Mouse (Mus musculus): ENCODE results near the gene Ankfn1.

DNA sequence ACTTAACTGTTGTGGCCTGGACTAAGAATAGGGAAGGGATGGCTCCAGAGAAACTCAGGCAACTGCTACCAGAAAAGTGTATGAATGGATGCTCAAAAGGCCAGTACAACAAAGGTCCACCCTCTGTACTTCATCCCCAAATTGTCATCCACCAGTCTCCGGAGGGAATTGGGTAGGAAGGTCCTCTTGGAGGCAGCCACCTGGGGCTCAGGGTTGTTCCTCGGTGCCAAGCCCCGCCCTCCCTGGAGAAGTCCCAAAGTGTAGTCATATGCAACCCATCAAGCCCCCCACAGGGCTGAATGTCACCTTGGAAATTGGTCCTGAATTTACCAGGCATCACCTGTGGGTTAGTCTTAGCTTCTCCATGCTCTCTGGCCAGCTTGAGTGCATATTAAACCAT, 413.5 kb downstream of the Ankfn1 start:
- no peak for TF ChIP-seq POLR2A (IDR thresholded peaks at IDR 0.05; ENCODE audit: low read depth, low read length)
- no peak for TF ChIP-seq CTCF (IDR thresholded peaks at IDR 0.05; ENCODE audit: borderline replicate concordance, insufficient read depth, low read length)
